Mouse (Mus musculus): ENCODE measurements around the gene Kif14. TPM values are rescaled to one million over a fixed set of nuclear protein-coding genes. Genes with fewer than 3 reads are reported as not detected.

The Kif14 gene
- polyA plus RNA-seq, 1 experiment = not detected

GRCm38 (mm10) chr1:136580266-136580665 is 114.1 kb downstream of the Kif14 start:
- H3K4me1 ChIP-seq (ENCODE audit: control insufficient read depth, insufficient read depth, insufficient read length, low read length) = 0 out of 2 replicates have a peak, but pooled peaks cover 2% of the 10 kb centered on the region
- H3K4me3 ChIP-seq (ENCODE audit: insufficient read depth, low read depth, low read length) = no peak overlapping the region
- H3K27ac ChIP-seq (replicated peaks; ENCODE audit: low read depth, low read length) = no peak overlapping the region

Other genes with a start within 250 kb of the Kif14 start
- gene Inava, start 232.1 kb upstream of the Kif14 start, polyA plus RNA-seq (2012; ENCODE audit: insufficient read depth, insufficient read length, missing spikeins) = not detected in 2 replicates
- gene Gpr25, start 205.5 kb upstream of the Kif14 start, polyA plus RNA-seq (2012; ENCODE audit: insufficient read depth, insufficient read length, missing spikeins) = not detected in 2 replicates
- gene Camsap2, start 120.2 kb upstream of the Kif14 start, polyA plus RNA-seq (2012; ENCODE audit: insufficient read depth, insufficient read length, missing spikeins) = 23.2 and 27.0 TPM in 2 replicates
- 16.5 and 17.6 TPM in 2 replicates for gene Ddx59, start 51.1 kb upstream of the Kif14 start, polyA plus RNA-seq (2012; ENCODE audit: insufficient read depth, insufficient read length, missing spikeins)
- gene Zfp281, start 158.6 kb downstream of the Kif14 start, polyA plus RNA-seq (2012; ENCODE audit: insufficient read depth, insufficient read length, missing spikeins) = 4.3 TPM in 2 replicates

Data from brown adipose tissue, adult 24 weeks (tissue).